Mouse (Mus musculus) stomach, postnatal 0 days (tissue): Measurements from ENCODE around the gene Snap91. TPM values are rescaled to one million over a fixed set of nuclear protein-coding genes. Genes with fewer than 3 reads are reported as not detected.
A peak's percentile ranks its signal among the peaks of the same experiment; 100 is the strongest.

Experiments
- ATAC-seq: fragments of 200-750 bp; cut with Nextera tagmentation; 2 replicates; pipeline ENCODE4 v1.8.0; 2017; ENCODE audit not compliant: low FRiP score, low TSS enrichment
- DNase-seq: peaks from one replicate; pipeline ENCODE4 v3.0.0-alpha.2; 2016; ENCODE audit warnings: low spot score
- H3K27ac ChIP-seq: fragments of 300-500 bp; sonication (generic); replicated peaks from 2 replicates; pipeline ENCODE4 v1.5.1; 2014; ENCODE audit warnings: mild to moderate bottlenecking, control low read depth
- H3K27me3 ChIP-seq: fragments of 300-500 bp; sonication (generic); 2 replicates; pipeline ENCODE4 v1.6.1; 2014; ENCODE audit warnings: low read length; ENCODE audit not compliant: control insufficient read depth, insufficient read depth
- H3K36me3 ChIP-seq: fragments of 300-500 bp; sonication (generic); 2 replicates; pipeline ENCODE4 v1.6.1; 2014; ENCODE audit warnings: low read length, mixed read lengths; ENCODE audit not compliant: control insufficient read depth, insufficient read depth
- H3K4me1 ChIP-seq: fragments of 300-500 bp; sonication (generic); replicated peaks from 2 replicates; pipeline ENCODE4 v1.6.1; 2014; ENCODE audit warnings: antibody characterized with exemption; ENCODE audit not compliant: control insufficient read depth, insufficient read depth
- H3K4me2 ChIP-seq: fragments of 300-500 bp; sonication (generic); replicated peaks from 2 replicates; pipeline ENCODE4 v1.6.1; 2014; ENCODE audit warnings: low read depth, mild to moderate bottlenecking, control low read depth, moderate library complexity
- H3K4me3 ChIP-seq: fragments of 300-500 bp; sonication (generic); 2 replicates; pipeline ENCODE4 v1.5.1; 2014; ENCODE audit warnings: low read depth, low read length, control low read depth
- H3K9ac ChIP-seq: fragments of 300-500 bp; sonication (generic); 2 replicates; pipeline ENCODE4 v1.6.1; 2014; ENCODE audit warnings: mild to moderate bottlenecking, low read length, control low read depth, mixed read lengths
- H3K9me3 ChIP-seq: fragments of 300-500 bp; sonication (generic); 2 replicates; pipeline ENCODE4 v1.6.1; 2016; ENCODE audit warnings: low read length; ENCODE audit not compliant: control insufficient read depth
- CTCF ChIP-seq: IDR thresholded peaks from 2 replicates; pipeline ENCODE4 v1.5.1; 2016; ENCODE audit warnings: antibody characterized with exemption, low read depth, mild to moderate bottlenecking, moderate library complexity
- EP300 ChIP-seq: optimal IDR thresholded peaks from 2 replicates; pipeline ENCODE3; 2016; ENCODE audit warnings: antibody characterized with exemption
- WGBS: fragments of 180-500 bp; shearing (Covaris S2); extraction: QIAGEN DNeasy Blood & Tissue Kit; methylation state at CpG from one replicate; pipeline ENCODE4 v1.1.7; 2014; 5-methylcytosine and 5-hydroxymethylcytosine counted together
- polyA plus RNA-seq: library from polyadenylated mRNA; unstranded; fragments of >200 nt; fragmentation: Nextera tagmentation; extraction: Ambion mirVana; gene quantifications from 2 replicates; pipeline ENCODE4 v1.2.1, GENCODE M21; 2015

The Snap91 gene
- polyA plus RNA-seq, 1 experiment from 2014 or later = 2.4 TPM

DNA sequence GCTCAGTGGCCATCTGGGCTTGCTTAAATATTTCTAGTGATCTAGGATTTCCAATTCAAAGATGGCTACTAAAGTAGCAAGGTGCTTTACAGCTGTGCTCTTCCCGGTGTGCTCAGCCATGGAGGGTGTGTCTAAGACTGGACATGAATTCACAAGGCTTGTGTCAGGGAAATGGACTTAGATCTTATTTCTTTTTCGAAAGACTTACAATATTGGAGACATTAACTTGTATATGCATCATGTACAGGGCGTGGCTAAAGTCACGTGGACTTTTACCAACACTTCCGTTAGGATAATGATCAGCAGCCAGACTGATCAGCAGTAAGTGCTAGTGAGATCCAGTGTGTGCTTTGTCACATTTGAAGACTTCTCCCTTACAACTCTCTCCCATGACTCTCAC lies 160.2 kb downstream of the Snap91 start:
- ATAC-seq = peak; percentile 40; the same call in 1 of the 2 replicates

DNA sequence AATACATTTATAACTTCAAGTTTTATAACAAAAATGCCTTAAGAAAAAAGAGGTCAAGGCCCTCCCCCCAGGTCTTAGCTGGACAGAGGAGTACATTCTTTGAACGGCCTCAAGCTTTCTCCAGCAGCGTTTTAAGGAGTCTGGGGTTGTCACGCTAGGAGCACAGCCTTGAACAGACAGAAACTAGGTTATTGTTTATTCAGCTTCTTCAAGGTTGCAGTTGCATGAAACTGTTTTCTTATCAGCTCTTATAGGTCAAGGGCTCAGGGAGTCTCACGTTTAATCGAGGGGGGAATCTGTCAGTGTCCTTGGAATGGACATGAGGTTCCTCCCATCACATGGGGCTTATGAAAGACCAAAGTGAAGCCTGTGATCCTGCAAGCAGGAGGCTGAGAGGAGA lies 163.3 kb downstream of the Snap91 start:
- H3K4me3 ChIP-seq = no peak overlapping the region
- H3K27ac ChIP-seq = no peak overlapping the region
- no peaks in the 10 kb centered on the region for H3K9me3 ChIP-seq
- H3K4me1 ChIP-seq = no peaks in the 10 kb centered on the region
- H3K4me2 ChIP-seq = no peak overlapping the region
- TF ChIP-seq CTCF = no peak
- TF ChIP-seq EP300 = no peak
- DNase-seq (no peak), ATAC-seq (no peak)
- WGBS = 46% methylated on average over 5 of the region's 5 CpGs
- H3K9ac ChIP-seq = no peak overlapping the region
- no peaks in the 10 kb centered on the region for H3K27me3 ChIP-seq
- H3K36me3 ChIP-seq = no peaks in the 10 kb centered on the region

More for the DNA sequence above, 160.2 kb downstream of the Snap91 start:
- H3K27me3 ChIP-seq = no peaks in the 10 kb centered on the region
- 79% methylated on average over 5 of the region's 5 CpGs for WGBS
- TF ChIP-seq EP300 (no peak), CTCF (no peak)
- H3K9me3 ChIP-seq = no peaks in the 10 kb centered on the region
- H3K4me3 ChIP-seq = no peak overlapping the region
- no peaks in the 10 kb centered on the region for H3K36me3 ChIP-seq
- no peak overlapping the region for H3K27ac ChIP-seq
- DNase-seq = no peak
- H3K4me2 ChIP-seq = no peak overlapping the region
- H3K4me1 ChIP-seq = no peaks in the 10 kb centered on the region
- H3K9ac ChIP-seq = no peak overlapping the region

DNA sequence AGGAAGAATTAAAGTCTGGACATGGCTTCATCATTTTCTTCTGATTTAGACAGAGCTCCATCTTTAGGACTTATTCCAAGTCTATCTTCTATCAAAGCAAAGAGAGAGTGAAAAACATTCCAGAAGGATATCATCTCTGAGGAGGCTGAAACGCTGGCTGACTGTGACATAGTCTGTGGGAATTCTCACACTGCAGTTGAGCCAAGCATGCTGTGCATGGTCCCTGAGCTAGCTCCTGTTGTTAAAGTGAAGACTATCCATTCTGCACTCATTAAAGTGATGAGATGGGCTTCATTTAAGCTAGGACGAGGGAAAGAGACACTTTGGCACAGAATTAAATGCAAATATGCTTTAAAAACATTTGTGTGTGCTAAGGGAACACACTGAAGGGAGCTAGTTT lies 163.9 kb downstream of the Snap91 start:
- no peak overlapping the region for H3K27ac ChIP-seq
- no peak overlapping the region for H3K4me3 ChIP-seq
- no peaks in the 10 kb centered on the region for H3K27me3 ChIP-seq
- no peak for TF ChIP-seq EP300
- no peak for TF ChIP-seq CTCF
- no peak overlapping the region for H3K4me2 ChIP-seq
- H3K4me1 ChIP-seq = no peaks in the 10 kb centered on the region
- ATAC-seq (no peak), DNase-seq (no peak)
- no peak overlapping the region for H3K9ac ChIP-seq
- 46% methylated on average over 2 of the region's 2 CpGs for WGBS
- no peaks in the 10 kb centered on the region for H3K36me3 ChIP-seq
- H3K9me3 ChIP-seq = no peaks in the 10 kb centered on the region

Other genes with a start within 250 kb of the Snap91 start
- gene Me1, start 184.7 kb downstream of the Snap91 start, polyA plus RNA-seq = 171 and 189 TPM in 2 replicates
- gene Prss35, start 137.0 kb downstream of the Snap91 start, polyA plus RNA-seq = 3.9 and 4.6 TPM in 2 replicates
- 0.27 and 0.38 TPM in 2 replicates for gene Ripply2, start 134.9 kb upstream of the Snap91 start, polyA plus RNA-seq
- 38.6 and 40.3 TPM in 2 replicates for gene Cyb5r4, start 141.4 kb upstream of the Snap91 start, polyA plus RNA-seq